Mouse (Mus musculus) kidney, adult 2 months (tissue): ENCODE measurements around the gene U2af1l4.

Experiments used
- CTCF ChIP-seq: fragments of 200-500 bp; conservative IDR thresholded peaks from 2 replicates; pipeline ENCODE4 v1.5.1; 2011; ENCODE audit warnings: low read depth, mild to moderate bottlenecking, control low read depth, low read length, moderate library complexity, mixed read lengths; ENCODE audit not compliant: insufficient read depth, insufficient read length
- POLR2A ChIP-seq: fragments of 200-500 bp; IDR thresholded peaks from one replicate; pipeline ENCODE4 v1.6.1; 2011; ENCODE audit warnings: low read depth, low read length, control low read depth

GRCm38 (mm10) chr7:30598786-30599185 lies 35.7 kb downstream of the U2af1l4 start, which contains the start of gene Zbtb32:
- TF ChIP-seq CTCF (no peak), POLR2A (no peak)
